Mouse (Mus musculus): ENCODE data around the gene Tcf15. TPM values are rescaled to one million over a fixed set of nuclear protein-coding genes. Genes with fewer than 3 reads are reported as not detected.
A peak's percentile ranks its signal among the peaks of the same experiment; 100 is the strongest.

The Tcf15 gene
- polyA plus RNA-seq, 1 experiment from 2014 or later: 3.8 TPM

DNA sequence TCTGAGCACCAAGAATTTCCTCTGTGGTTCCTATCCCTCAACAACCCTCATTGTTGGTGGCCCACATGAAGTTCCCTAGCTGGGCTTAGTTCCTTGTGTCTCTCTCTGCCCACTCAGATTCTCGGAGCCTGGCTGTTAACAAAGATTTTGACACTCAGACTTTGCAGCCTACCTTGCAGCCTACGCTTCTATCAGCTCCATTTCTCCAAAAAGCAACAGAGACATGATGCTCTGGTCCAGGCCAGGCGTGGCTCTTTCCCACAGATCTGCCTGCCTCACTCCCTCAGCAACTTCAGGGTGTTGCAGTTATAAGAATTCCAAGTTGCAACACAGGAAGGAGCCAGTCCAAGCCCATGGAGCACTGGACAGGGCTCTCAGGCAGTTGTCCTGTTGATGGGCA is 13.6 kb upstream of the Tcf15 start:
- Histone ChIP-seq H3K36me3 (no peaks in the 10 kb centered on the region), H3K4me3 (no peak overlapping the region), H3K9ac (replicated peaks) (no peak overlapping the region), H3K27ac (replicated peaks) (no peak overlapping the region), H3K27me3 (0 out of 2 replicates have a peak, but pooled peaks cover 3% of the 10 kb centered on the region), H3K4me2 (replicated peaks) (no peak overlapping the region), H3K9me3 (no peaks in the 10 kb centered on the region), H3K4me1 (no peaks in the 10 kb centered on the region)
- no peak for ATAC-seq (ENCODE audit: low FRiP score, low read depth)
- 83% methylated on average over 3 of the region's 3 CpGs for WGBS

DNA sequence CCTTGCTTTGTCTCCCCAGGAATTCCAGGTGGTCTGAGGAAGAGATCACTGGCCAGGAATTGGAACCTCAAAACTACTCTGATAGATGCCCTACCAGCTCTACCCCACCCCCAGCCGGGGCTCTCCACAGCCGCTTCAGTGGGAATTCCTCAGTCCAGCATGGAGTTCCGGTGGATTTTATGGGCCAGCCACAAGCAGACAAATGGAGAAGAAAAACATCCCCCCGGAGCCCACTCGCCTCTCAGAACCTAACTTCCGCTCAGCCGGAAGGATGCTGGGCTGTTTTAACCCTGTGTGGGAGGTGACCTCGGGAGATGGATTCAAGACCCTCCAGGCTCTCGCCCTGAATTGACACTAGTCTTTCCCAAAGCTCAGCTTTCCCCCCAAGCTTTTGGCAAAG is 11.3 kb upstream of the Tcf15 start:
- Histone ChIP-seq H3K9ac (replicated peaks) (no peak overlapping the region), H3K4me1 (no peaks in the 10 kb centered on the region), H3K4me3 (no peak overlapping the region), H3K27me3 (0 out of 2 replicates have a peak, but pooled peaks cover 3% of the 10 kb centered on the region), H3K36me3 (no peaks in the 10 kb centered on the region), H3K4me2 (replicated peaks) (no peak overlapping the region), H3K9me3 (no peaks in the 10 kb centered on the region), H3K27ac (replicated peaks) (no peak overlapping the region)
- ATAC-seq (ENCODE audit: low FRiP score, low read depth): no peak
- 68% methylated on average over 9 of the region's 9 CpGs for WGBS

DNA sequence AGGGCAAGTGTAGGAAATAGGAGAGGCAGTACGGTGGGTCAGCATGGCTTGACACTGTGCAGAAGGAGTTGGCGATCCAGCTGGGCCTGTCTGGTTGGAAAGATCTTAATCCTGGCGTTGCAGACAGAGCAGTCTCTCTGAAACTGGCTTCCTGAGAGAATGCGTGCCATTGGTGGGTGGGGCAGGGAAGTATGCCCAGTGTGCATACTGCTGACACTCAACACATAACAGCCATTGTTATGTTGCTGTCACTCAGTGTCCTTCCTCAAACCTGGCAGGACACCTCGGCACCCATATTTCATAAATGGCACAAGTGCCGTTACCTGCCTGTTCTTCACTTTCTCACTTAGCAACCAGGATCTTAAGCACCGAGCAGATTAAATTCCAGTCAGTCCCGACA is 10.7 kb upstream of the Tcf15 start:
- no peak overlapping the region for H3K4me3 ChIP-seq
- H3K9ac ChIP-seq (replicated peaks): no peak overlapping the region
- no peak for ATAC-seq (ENCODE audit: low FRiP score, low read depth)
- H3K9me3 ChIP-seq: no peaks in the 10 kb centered on the region
- H3K36me3 ChIP-seq: no peaks in the 10 kb centered on the region
- H3K4me2 ChIP-seq (replicated peaks): no peak overlapping the region
- WGBS: 76% methylated on average over 8 of the region's 8 CpGs
- H3K27me3 ChIP-seq: 0 out of 2 replicates have a peak, but pooled peaks cover 3% of the 10 kb centered on the region
- no peaks in the 10 kb centered on the region for H3K4me1 ChIP-seq
- no peak overlapping the region for H3K27ac ChIP-seq (replicated peaks)

DNA sequence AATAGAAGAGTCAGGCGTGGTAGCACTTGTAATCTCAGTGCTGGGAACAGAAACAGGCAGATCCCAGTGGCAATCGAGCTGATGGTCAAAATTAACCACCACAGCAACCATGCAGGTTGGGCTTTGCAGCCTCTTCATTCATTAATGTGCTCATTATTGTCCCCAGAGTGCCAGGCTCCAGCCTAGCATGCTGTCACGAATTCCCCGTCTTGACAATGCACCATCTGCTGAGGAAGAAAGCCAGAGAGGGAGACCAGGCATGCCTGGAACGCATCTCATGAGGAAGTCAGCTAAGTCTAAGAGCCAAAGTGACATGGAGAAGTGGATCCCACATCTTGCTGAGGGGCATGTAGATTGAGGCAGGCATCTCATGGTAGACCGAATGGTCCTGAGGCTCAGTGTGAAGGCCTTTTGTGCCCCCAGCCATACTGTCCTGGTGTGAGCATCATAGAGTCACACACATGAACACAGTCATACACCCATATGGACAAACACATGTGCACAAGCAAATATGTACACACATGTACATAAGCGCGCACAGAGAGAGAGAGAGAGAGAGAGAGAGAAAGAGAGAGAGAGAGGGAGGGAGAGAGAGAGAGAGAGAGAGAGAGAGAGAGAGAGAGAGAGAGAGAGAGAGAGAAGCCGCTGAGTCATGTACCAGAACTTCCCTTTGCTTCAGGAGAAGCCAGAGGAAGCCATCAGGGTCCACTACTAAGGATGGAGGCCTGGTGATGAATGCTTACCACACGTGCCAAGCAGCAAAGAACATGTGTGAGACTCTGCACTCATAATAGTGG is 4.0 kb upstream of the Tcf15 start:
- H3K27ac ChIP-seq (replicated peaks): no peak overlapping the region
- peaks cover 37% of the 10 kb centered on the region for H3K4me1 ChIP-seq
- no peak overlapping the region for H3K4me2 ChIP-seq (replicated peaks)
- H3K36me3 ChIP-seq: no peaks in the 10 kb centered on the region
- no peaks in the 10 kb centered on the region for H3K9me3 ChIP-seq
- H3K27me3 ChIP-seq: peaks cover 47% of the 10 kb centered on the region
- H3K4me3 ChIP-seq: no peak overlapping the region
- 68% methylated on average over 10 of the region's 10 CpGs for WGBS
- ATAC-seq (ENCODE audit: low FRiP score, low read depth): no peak
- no peak overlapping the region for H3K9ac ChIP-seq (replicated peaks)

DNA sequence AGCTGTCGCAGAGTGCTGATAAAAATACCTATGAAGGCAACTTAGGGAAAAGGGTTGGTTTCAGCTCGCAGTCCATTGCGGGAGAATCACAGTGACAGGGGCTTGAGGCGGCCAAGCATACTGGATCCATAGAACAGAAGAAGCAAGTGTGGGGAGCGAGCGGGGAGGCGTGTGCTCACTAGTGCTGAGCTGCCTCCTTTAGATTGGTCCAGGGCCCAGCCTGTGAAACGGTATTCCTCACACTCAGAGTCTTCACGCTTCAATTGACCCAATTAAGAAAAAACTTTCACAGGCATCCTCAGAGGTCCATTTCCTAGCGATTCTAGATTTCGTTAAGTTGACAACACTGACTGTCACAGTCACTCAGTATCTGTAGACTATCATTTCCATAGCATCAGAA is 2.4 kb upstream of the Tcf15 start:
- ATAC-seq (ENCODE audit: low FRiP score, low read depth): no peak
- H3K36me3 ChIP-seq: no peaks in the 10 kb centered on the region
- peaks cover 37% of the 10 kb centered on the region for H3K4me1 ChIP-seq
- no peak overlapping the region for H3K9ac ChIP-seq (replicated peaks)
- peaks cover 62% of the 10 kb centered on the region for H3K27me3 ChIP-seq
- H3K9me3 ChIP-seq: no peaks in the 10 kb centered on the region
- H3K27ac ChIP-seq (replicated peaks): no peak overlapping the region
- no peak overlapping the region for H3K4me3 ChIP-seq
- H3K4me2 ChIP-seq (replicated peaks): no peak overlapping the region
- WGBS: 31% methylated on average over 11 of the region's 11 CpGs

DNA sequence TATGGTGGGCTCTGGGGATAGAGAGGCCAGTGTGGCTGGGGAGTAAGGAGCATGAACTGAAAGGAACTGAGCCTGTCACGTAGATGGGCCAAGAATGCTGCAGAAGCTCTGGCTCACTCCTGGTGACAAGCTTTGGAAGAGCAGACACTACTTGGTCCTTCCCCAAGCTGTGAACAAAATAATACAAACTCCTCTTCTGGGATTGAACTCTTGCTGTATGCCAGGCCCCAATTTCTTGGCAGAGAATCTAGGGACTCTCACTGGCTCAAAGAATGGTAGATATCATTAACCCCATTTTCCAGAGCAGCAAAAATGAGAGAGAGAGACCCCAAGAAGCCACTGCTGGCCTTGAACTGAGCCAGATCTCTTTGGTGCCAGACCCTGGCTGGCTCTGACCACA is 1.9 kb upstream of the Tcf15 start:
- no peak for ATAC-seq (ENCODE audit: low FRiP score, low read depth)
- 47% methylated on average over 1 of the region's 1 CpGs for WGBS
- peak overlapping the region; percentile 26 for H3K4me3 ChIP-seq

DNA sequence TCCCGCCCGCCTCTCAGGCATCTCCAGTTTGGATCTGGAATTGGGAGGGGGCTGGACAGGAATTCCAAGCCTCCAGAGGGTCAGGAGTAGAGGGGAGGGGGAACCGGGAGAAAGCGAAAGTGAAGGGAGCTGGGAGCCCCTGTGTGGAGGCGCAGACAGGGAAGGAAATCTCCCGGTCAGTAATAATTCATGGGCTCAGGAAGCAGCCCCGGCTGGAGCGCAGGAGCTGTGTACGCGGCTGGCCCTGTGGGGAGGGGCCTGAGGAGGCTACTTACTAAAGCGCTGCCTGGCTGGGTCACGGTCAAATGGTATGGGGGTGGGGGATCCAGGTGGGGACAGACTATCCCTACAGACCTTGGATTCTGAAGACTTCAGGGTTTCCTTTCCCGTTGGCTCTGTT is 1.3 kb upstream of the Tcf15 start:
- peak overlapping the region; percentile 78 for H3K4me2 ChIP-seq (replicated peaks)
- H3K9me3 ChIP-seq: no peaks in the 10 kb centered on the region
- peaks cover 73% of the 10 kb centered on the region for H3K27me3 ChIP-seq
- WGBS: 2% methylated on average over 13 of the region's 13 CpGs
- H3K27ac ChIP-seq (replicated peaks): no peak overlapping the region
- peak overlapping the region; percentile 26 for H3K4me3 ChIP-seq
- peaks cover 37% of the 10 kb centered on the region for H3K4me1 ChIP-seq
- no peaks in the 10 kb centered on the region for H3K36me3 ChIP-seq
- H3K9ac ChIP-seq (replicated peaks): no peak overlapping the region
- ATAC-seq (ENCODE audit: low FRiP score, low read depth): peak; percentile 66

More for the DNA sequence above, 1.9 kb upstream of the Tcf15 start:
- no peaks in the 10 kb centered on the region for H3K9me3 ChIP-seq
- H3K27me3 ChIP-seq: peaks cover 68% of the 10 kb centered on the region
- H3K4me1 ChIP-seq: peaks cover 37% of the 10 kb centered on the region
- no peak overlapping the region for H3K27ac ChIP-seq (replicated peaks)
- no peaks in the 10 kb centered on the region for H3K36me3 ChIP-seq
- peak overlapping the region; percentile 78 for H3K4me2 ChIP-seq (replicated peaks)
- no peak overlapping the region for H3K9ac ChIP-seq (replicated peaks)

DNA sequence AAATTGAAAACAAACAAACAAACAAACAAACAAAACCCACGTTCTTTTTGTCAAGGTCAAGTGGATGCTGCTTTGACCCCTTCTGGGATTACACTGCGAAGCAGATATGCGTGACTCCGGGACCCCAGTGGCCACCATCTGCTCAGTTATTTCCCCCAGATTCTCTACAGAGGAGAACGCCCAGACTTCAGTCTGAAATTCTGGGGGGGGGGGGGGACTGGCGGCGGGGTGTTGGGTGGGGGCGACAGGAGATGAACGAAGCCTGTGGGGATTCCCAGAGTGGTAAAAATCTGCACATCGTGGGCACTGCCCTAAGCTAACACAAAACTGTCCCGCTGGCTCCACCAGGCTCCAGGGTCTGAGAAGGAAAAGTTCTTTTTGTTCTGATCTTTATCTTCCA is 790 bp upstream of the Tcf15 start:
- Histone ChIP-seq H3K9me3 (no peaks in the 10 kb centered on the region), H3K27ac (replicated peaks) (no peak overlapping the region), H3K36me3 (no peaks in the 10 kb centered on the region), H3K4me1 (peaks cover 37% of the 10 kb centered on the region), H3K4me2 (replicated peaks) (peak overlapping the region; percentile 78), H3K4me3 (no peak overlapping the region), H3K9ac (replicated peaks) (no peak overlapping the region), H3K27me3 (peaks cover 79% of the 10 kb centered on the region)
- WGBS: 3% methylated on average over 11 of the region's 11 CpGs
- no peak for ATAC-seq (ENCODE audit: low FRiP score, low read depth)

DNA sequence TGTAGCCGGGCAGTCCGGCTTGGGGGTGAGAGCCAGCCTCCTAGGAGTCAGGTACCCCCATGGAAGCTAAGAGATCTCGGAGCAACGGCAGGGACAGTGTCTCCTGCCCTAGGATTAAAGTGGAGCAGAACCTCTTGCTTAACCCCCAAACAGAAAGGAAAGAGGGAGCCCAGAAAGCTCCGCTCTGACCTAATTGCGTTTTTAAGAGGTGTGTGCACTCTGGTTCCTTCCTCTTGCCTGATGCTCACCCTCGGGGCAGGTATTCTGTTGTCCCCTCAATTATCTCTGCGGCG is 743 bp downstream of the Tcf15 start:
- no peak for ATAC-seq (ENCODE audit: low FRiP score, low read depth)
- Histone ChIP-seq H3K27me3 (peaks cover 83% of the 10 kb centered on the region), H3K4me3 (peak overlapping the region; percentile 48), H3K4me2 (replicated peaks) (peak overlapping the region; percentile 78), H3K9ac (replicated peaks) (peak overlapping the region; percentile 46), H3K4me1 (peaks cover 37% of the 10 kb centered on the region), H3K9me3 (no peaks in the 10 kb centered on the region), H3K27ac (replicated peaks) (no peak overlapping the region), H3K36me3 (no peaks in the 10 kb centered on the region)
- 23% methylated on average over 9 of the region's 9 CpGs for WGBS

DNA sequence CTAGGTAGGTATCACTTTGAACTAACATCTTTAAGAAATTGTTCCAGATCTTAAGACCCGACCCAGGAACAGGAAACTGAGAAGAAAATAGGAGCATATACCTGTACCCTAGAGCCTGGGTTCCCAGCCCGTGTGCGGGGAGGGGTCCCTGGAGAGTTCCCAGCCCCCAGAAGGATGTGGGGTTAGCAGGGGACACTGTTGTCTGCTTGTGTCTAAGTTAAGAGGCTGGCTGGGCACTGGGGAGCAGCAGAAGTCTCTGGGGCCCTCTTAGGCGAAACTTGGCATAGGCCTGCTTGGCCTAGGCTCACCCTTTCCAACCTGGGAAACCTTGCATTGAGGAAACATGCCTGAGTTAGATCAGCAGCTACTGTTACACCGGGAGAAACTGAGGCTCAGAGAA is 1.1 kb downstream of the Tcf15 start:
- Histone ChIP-seq H3K4me3 (peak overlapping the region; percentile 48), H3K9me3 (no peaks in the 10 kb centered on the region), H3K4me2 (replicated peaks) (0 out of 2 replicates have a peak overlapping the region, but pooled peaks have one; percentile 78)

DNA sequence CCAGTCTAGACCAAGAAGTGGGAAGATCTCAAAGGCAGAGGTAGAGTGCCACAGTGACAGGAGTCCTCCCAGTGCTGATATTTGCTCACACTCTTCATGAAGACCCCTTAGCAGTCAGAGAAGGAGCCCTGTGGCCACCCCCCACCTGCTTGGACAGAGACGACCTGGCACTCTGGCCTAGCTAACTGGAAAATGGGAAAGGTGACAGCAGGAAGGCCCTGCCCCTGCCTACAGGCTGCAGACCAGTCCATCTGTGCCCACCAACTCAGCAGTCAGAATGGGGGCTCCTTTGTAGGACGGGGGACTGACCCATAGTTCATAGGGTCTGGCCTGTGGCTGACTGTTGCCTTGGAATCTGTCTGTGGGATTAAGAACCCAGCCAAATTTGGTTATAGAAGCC is 2.4 kb downstream of the Tcf15 start:
- Histone ChIP-seq H3K27ac (replicated peaks) (no peak overlapping the region), H3K4me1 (peaks cover 30% of the 10 kb centered on the region), H3K36me3 (no peaks in the 10 kb centered on the region), H3K9ac (replicated peaks) (no peak overlapping the region), H3K9me3 (no peaks in the 10 kb centered on the region), H3K4me3 (no peak overlapping the region), H3K4me2 (replicated peaks) (no peak overlapping the region), H3K27me3 (peaks cover 78% of the 10 kb centered on the region)
- 59% methylated on average over 2 of the region's 2 CpGs for WGBS
- ATAC-seq (ENCODE audit: low FRiP score, low read depth): no peak

More for the DNA sequence above, 1.1 kb downstream of the Tcf15 start:
- 69% methylated on average over 5 of the region's 5 CpGs for WGBS
- Histone ChIP-seq H3K4me1 (peaks cover 34% of the 10 kb centered on the region), H3K9ac (replicated peaks) (no peak overlapping the region), H3K27ac (replicated peaks) (no peak overlapping the region), H3K27me3 (peaks cover 83% of the 10 kb centered on the region), H3K36me3 (no peaks in the 10 kb centered on the region)
- no peak for ATAC-seq (ENCODE audit: low FRiP score, low read depth)

DNA sequence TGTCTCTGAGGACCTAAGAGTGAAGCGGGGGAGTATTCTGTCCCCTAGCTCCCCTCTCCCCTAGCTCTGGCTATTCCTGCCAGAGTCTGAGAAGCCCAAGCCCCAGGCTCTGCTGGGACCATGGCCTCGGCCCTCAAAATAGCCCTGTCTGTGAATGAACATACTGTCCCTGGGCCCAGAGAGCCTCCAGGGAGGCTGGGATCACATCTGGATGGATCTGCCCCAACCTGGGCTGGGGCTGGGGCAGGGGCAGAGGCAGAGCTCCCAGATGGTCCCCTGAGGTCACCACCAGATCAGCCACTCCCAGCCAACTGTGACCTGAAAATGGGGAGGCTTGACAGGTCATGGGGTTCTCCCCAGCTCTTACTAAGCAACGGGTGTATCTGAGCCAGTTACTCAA is 3.7 kb downstream of the Tcf15 start:
- no peak overlapping the region for H3K27ac ChIP-seq (replicated peaks)
- H3K4me3 ChIP-seq: no peak overlapping the region
- WGBS: 62% methylated on average over 3 of the region's 3 CpGs
- ATAC-seq (ENCODE audit: low FRiP score, low read depth): no peak
- no peak overlapping the region for H3K9ac ChIP-seq (replicated peaks)
- H3K9me3 ChIP-seq: no peaks in the 10 kb centered on the region
- peaks cover 64% of the 10 kb centered on the region for H3K27me3 ChIP-seq
- H3K36me3 ChIP-seq: no peaks in the 10 kb centered on the region
- H3K4me1 ChIP-seq: peaks cover 21% of the 10 kb centered on the region
- no peak overlapping the region for H3K4me2 ChIP-seq (replicated peaks)

DNA sequence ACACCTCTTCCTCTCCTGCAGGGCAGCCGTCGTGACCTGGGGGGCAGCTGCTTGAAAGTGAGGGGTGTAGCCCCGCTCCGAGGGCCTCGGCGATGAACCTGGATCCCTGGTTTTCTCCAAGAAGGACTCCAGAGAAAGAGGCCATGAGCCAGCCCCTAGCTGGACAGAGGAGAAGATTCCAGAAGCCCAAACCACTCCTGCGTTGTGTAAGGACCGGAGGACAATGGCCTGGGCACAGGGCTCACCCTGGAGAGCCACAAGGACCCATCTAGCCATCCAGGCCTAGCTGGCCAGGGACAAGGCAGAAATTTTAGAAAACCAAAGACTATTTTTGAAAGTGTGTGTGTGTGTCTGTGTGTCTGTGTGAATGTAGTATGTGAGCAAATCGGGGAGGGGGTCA is 5.3 kb downstream of the Tcf15 start:
- Histone ChIP-seq H3K36me3 (no peaks in the 10 kb centered on the region), H3K27ac (replicated peaks) (no peak overlapping the region), H3K27me3 (peaks cover 48% of the 10 kb centered on the region), H3K4me2 (replicated peaks) (no peak overlapping the region), H3K4me1 (peaks cover 6% of the 10 kb centered on the region), H3K9me3 (no peaks in the 10 kb centered on the region), H3K9ac (replicated peaks) (no peak overlapping the region), H3K4me3 (no peak overlapping the region)
- 94% methylated on average over 9 of the region's 9 CpGs for WGBS
- ATAC-seq (ENCODE audit: low FRiP score, low read depth): no peak
